ENCODE assay signal across 8 mouse cellular contexts in the genomic region with DNA sequence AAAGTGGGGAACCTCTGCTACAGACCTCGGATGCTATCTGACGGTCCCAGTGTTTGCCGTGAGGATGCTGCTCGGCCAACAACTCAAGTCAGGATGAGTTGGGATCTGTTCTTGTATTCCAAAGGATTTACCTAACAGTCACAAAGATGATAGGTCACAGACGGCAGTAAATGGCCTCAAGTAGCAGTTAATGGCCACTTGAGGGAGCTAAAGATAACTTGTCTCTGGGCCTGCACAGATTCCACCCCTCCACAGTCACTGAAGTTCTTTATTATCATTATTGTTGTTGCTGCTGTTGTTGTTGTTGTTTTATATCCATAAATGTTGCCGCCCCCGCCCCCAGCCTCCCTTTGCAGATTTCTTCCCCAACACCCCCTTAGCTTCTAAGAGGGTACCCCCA.
A peak's percentile ranks its signal among the peaks of the same experiment; 100 is the strongest.
DNase-seq lines count a peak whose midpoint lies in the region; ATAC-seq lines count a peak whose summit lies in the region.
"Had no signal": no experiment of that assay in that cellular context is flagged by ENCODE, and none has a peak within 500 bp of the region (broad histone marks: within the 10 kb centered on the region; RNA-seq: fewer than 3 reads in every experiment).

No protein-coding gene starts in this region.

- 36% methylated on average over 7 of the region's 7 CpGs for WGBS in intestine, embryonic 16.5 days
- WGBS in intestine, embryonic 15.5 days: 35% methylated on average over 7 of the region's 7 CpGs

- no peaks in the 10 kb centered on the region for H3K4me1 ChIP-seq in intestine, embryonic 16.5 days (ENCODE audit: control insufficient read depth, insufficient read depth, low read length)
- H3K4me1 ChIP-seq in intestine, embryonic 15.5 days (replicated peaks): no peaks in the 10 kb centered on the region

- H3K9me3 ChIP-seq in intestine, embryonic 16.5 days (ENCODE audit: control insufficient read depth, low read length): no peaks in the 10 kb centered on the region
- H3K9me3 ChIP-seq in intestine, embryonic 15.5 days: no peaks in the 10 kb centered on the region

- H3K27me3 ChIP-seq in intestine, embryonic 16.5 days (replicated peaks; ENCODE audit: control insufficient read depth, insufficient read depth, low read length): no peaks in the 10 kb centered on the region
- H3K27me3 ChIP-seq in intestine, embryonic 15.5 days (replicated peaks): no peaks in the 10 kb centered on the region

- no peaks in the 10 kb centered on the region for H3K36me3 ChIP-seq in intestine, embryonic 16.5 days (ENCODE audit: control insufficient read depth, insufficient read depth, low read length)
- H3K36me3 ChIP-seq in intestine, embryonic 15.5 days: no peaks in the 10 kb centered on the region

- no peak overlapping the region for H3K9ac ChIP-seq in intestine, embryonic 16.5 days (ENCODE audit: low read depth, low read length)
- no peak overlapping the region for H3K9ac ChIP-seq in intestine, embryonic 15.5 days

- intact Hi-C loops in heart, postnatal 25 days (cut with DNase I): loop anchor here (5.0 kb wide), 3 partner anchors 39 to 164 kb away; partner anchors contain the start of gene Rpia

- H3K4me3 ChIP-seq in intestine, embryonic 16.5 days (ENCODE audit: low read length): no peak overlapping the region
- H3K4me3 ChIP-seq in intestine, embryonic 15.5 days (replicated peaks): no peak overlapping the region

- no peak overlapping the region for H3K4me2 ChIP-seq in intestine, embryonic 16.5 days (ENCODE audit: low read depth, low read length)
- no peak overlapping the region for H3K4me2 ChIP-seq in intestine, embryonic 15.5 days (replicated peaks)

- ATAC-seq in intestine, embryonic 16.5 days: 0 out of 2 replicates have a peak, but pooled peaks have one; percentile 25
- no peak for ATAC-seq in intestine, embryonic 15.5 days
- ATAC-seq in inflammation-experienced regulatory T-cells, adult 6 months: peak; percentile 35
- no peak for ATAC-seq in erythroid progenitor cell, adult 5-6 weeks (replicated peaks; ENCODE audit: low FRiP score, poor library complexity, severe bottlenecking)

- peak; percentile 42 for DNase-seq in 416B (ENCODE audit: low read depth)
- peak; percentile 65 for DNase-seq in ES-CJ7 (ENCODE audit: low read depth, low spot score)
- no peak for DNase-seq in heart, postnatal 25 days (ENCODE audit: low spot score)
- DNase-seq: adrenal gland, postnatal 10 days had no signal

- H3K27ac ChIP-seq in intestine, embryonic 16.5 days (ENCODE audit: low read length): no peak overlapping the region
- no peak overlapping the region for H3K27ac ChIP-seq in intestine, embryonic 15.5 days

Comparison
In these comparisons a context has a peak if more than half of its experiments do, and no peak if none do; other contexts are left out.
1. ATAC-seq: peak in intestine, embryonic 16.5 days (single experiment) and inflammation-experienced regulatory T-cells, adult 6 months (single experiment); none in intestine, embryonic 15.5 days (single experiment) and erythroid progenitor cell, adult 5-6 weeks (single experiment).